ENCODE assay signal across 30 mouse cellular contexts in the genomic region with DNA sequence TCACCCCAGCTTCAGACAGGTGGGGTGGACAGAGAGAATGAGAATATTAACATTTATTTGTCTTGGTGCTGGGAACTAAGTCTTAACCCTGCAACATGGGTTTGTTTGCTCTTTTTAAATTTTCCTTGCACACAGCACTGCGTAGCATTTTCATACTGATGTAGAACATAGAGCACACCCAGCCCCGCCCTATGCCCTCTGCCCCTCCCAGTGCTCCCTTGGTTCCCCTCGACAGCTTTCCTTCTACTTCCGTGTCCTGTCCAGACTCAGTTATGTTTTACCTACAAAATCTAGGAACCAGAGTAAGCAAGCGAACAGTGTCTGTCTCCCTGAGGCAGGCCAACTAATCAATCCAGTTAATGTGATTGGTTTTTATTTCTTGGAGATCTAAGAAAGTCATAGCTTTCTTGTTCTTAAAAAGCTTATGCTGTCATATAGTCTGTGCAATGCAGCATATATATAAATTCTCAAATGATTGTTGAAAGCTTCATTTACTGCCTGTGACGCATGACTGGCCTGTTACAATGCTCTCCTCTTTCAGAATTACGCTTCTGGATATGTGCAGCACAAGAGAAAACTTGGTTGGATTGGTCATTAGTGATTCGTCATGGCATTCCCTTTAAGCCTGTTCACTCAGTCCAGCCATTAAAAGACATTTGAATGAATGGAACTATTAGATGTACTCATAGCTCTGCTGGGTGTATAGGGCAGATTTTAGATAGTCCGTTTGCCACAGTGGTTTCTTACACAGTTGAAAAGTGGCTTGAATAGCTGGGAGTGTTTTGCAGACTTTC. TPM values are rescaled to one million over a fixed set of nuclear protein-coding genes. Genes with fewer than 3 reads are reported as not detected.
DNase-seq lines count a peak whose midpoint lies in the region; ATAC-seq and TF ChIP-seq lines count a peak whose summit lies in the region.
"Had no signal": no experiment of that assay in that cellular context is flagged by ENCODE, and none has a peak within 500 bp of the region (broad histone marks: within the 10 kb centered on the region; RNA-seq: fewer than 3 reads in every experiment).

No protein-coding gene starts in this region.

- TF ChIP-seq POLR2A in brain, embryonic 14.5 days (IDR thresholded peaks at IDR 0.05; ENCODE audit: borderline replicate concordance, extremely low read depth, insufficient read depth, insufficient read length, poor library complexity, severe bottlenecking): no peak

- DNase-seq in liver, embryonic 11.5 days (ENCODE audit: low spot score): no peak
- DNase-seq in brain, embryonic 14.5 days (ENCODE audit: low read depth): peak; percentile 47
- peak; percentile 76 for DNase-seq in retina, embryonic 14.5 days (ENCODE audit: low spot score)
- no peak for DNase-seq in ovary, adult 18-20 months (ENCODE audit: low spot score)
- DNase-seq in cerebellum, adult 11 months: no peak
- DNase-seq in lung, postnatal 25 days (ENCODE audit: low spot score): no peak
- DNase-seq: cerebellum, adult 18-20 months; cerebellum, postnatal 25 days; embryo, embryonic 11 days; gastrocnemius, postnatal 14 days; heart, adult 2 months; heart, postnatal 36 days; kidney, adult 9 months; kidney, postnatal 14 days; layer of hippocampus, postnatal 36 days; right cerebral cortex, adult 18-20 months; right cerebral cortex, postnatal 4 days; thymus, postnatal 25 days had no signal

- 77% methylated on average over 9 of the region's 9 CpGs for WGBS in liver, embryonic 12.5 days (ENCODE audit: insufficient replicate concordance)
- WGBS in liver, embryonic 11.5 days: 82% methylated on average over 9 of the region's 9 CpGs
- 77% methylated on average over 9 of the region's 9 CpGs for WGBS in intestine, embryonic 16.5 days

- H3K27me3 ChIP-seq in liver, embryonic 12.5 days (replicated peaks): no peaks in the 10 kb centered on the region
- no peaks in the 10 kb centered on the region for H3K27me3 ChIP-seq in liver, embryonic 11.5 days (replicated peaks; ENCODE audit: control insufficient read depth, insufficient read depth, low read length)
- H3K27me3 ChIP-seq in intestine, embryonic 16.5 days (replicated peaks; ENCODE audit: control insufficient read depth, insufficient read depth, low read length): no peaks in the 10 kb centered on the region
- H3K27me3 ChIP-seq: embryonic facial prominence, embryonic 15.5 days; heart, embryonic 13.5 days; liver, embryonic 15.5 days; midbrain, embryonic 15.5 days; neural tube, embryonic 12.5 days had no signal

- no peak overlapping the region for H3K4me2 ChIP-seq in liver, embryonic 12.5 days
- no peak overlapping the region for H3K4me2 ChIP-seq in liver, embryonic 11.5 days
- H3K4me2 ChIP-seq in intestine, embryonic 16.5 days (ENCODE audit: low read depth, low read length): no peak overlapping the region
- H3K4me2 ChIP-seq: embryonic facial prominence, embryonic 15.5 days; heart, embryonic 13.5 days; hindbrain, embryonic 14.5 days; liver, embryonic 15.5 days; midbrain, embryonic 15.5 days; neural tube, embryonic 12.5 days had no signal

- no peak overlapping the region for H3K4me3 ChIP-seq in liver, embryonic 12.5 days
- no peak overlapping the region for H3K4me3 ChIP-seq in liver, embryonic 11.5 days (ENCODE audit: low read depth, low read length)
- no peak overlapping the region for H3K4me3 ChIP-seq in intestine, embryonic 16.5 days (ENCODE audit: low read length)
- H3K4me3 ChIP-seq: embryonic facial prominence, embryonic 15.5 days; forebrain, embryonic 10.5 days; heart, adult 2 months; heart, embryonic 13.5 days; layer of hippocampus, adult 2 months; liver, embryonic 15.5 days; midbrain, embryonic 15.5 days; neural tube, embryonic 12.5 days had no signal

- peaks cover 88% of the 10 kb centered on the region for H3K36me3 ChIP-seq in liver, embryonic 12.5 days
- peaks cover 25% of the 10 kb centered on the region for H3K36me3 ChIP-seq in liver, embryonic 11.5 days (ENCODE audit: control insufficient read depth, insufficient read depth, low read length)
- peaks cover 11% of the 10 kb centered on the region for H3K36me3 ChIP-seq in intestine, embryonic 16.5 days (ENCODE audit: control insufficient read depth, insufficient read depth, low read length)

- H3K27ac ChIP-seq in liver, embryonic 12.5 days: no peak overlapping the region
- no peak overlapping the region for H3K27ac ChIP-seq in liver, embryonic 11.5 days (ENCODE audit: low read depth, low read length)
- H3K27ac ChIP-seq in intestine, embryonic 16.5 days (ENCODE audit: low read length): no peak overlapping the region
- H3K27ac ChIP-seq: embryonic facial prominence, embryonic 15.5 days; forebrain, embryonic 10.5 days; heart, adult 2 months; heart, embryonic 13.5 days; hindbrain, embryonic 14.5 days; layer of hippocampus, adult 2 months; liver, embryonic 15.5 days; midbrain, embryonic 15.5 days; neural tube, embryonic 12.5 days had no signal

- no peak for TF ChIP-seq CTCF in brain, embryonic 14.5 days (IDR thresholded peaks at IDR 0.05; ENCODE audit: borderline replicate concordance, extremely low read depth, insufficient read depth, insufficient read length)

- peaks cover 6% of the 10 kb centered on the region; the same call in 1 of the 2 replicates for H3K9me3 ChIP-seq in liver, embryonic 12.5 days (replicated peaks)
- H3K9me3 ChIP-seq in liver, embryonic 11.5 days (ENCODE audit: control insufficient read depth, low read length): no peaks in the 10 kb centered on the region
- H3K9me3 ChIP-seq in intestine, embryonic 16.5 days (ENCODE audit: control insufficient read depth, low read length): no peaks in the 10 kb centered on the region
- H3K9me3 ChIP-seq: embryonic facial prominence, embryonic 15.5 days; forebrain, embryonic 10.5 days; heart, embryonic 13.5 days; liver, embryonic 15.5 days; midbrain, embryonic 15.5 days; neural tube, embryonic 12.5 days had no signal

- peaks cover 21% of the 10 kb centered on the region for H3K4me1 ChIP-seq in liver, embryonic 12.5 days
- 0 out of 2 replicates have a peak, but pooled peaks cover 2% of the 10 kb centered on the region for H3K4me1 ChIP-seq in liver, embryonic 11.5 days (replicated peaks; ENCODE audit: control insufficient read depth, insufficient read depth, low read length)
- peaks cover 4% of the 10 kb centered on the region; the same call in 1 of the 2 replicates for H3K4me1 ChIP-seq in intestine, embryonic 16.5 days (ENCODE audit: control insufficient read depth, insufficient read depth, low read length)
- H3K4me1 ChIP-seq: embryonic facial prominence, embryonic 15.5 days had no signal

- H3K9ac ChIP-seq in liver, embryonic 12.5 days: no peak overlapping the region
- no peak overlapping the region for H3K9ac ChIP-seq in liver, embryonic 11.5 days (ENCODE audit: low read depth, low read length)
- no peak overlapping the region for H3K9ac ChIP-seq in intestine, embryonic 16.5 days (ENCODE audit: low read depth, low read length)
- H3K9ac ChIP-seq: embryonic facial prominence, embryonic 15.5 days; heart, embryonic 13.5 days; hindbrain, embryonic 14.5 days; liver, embryonic 15.5 days; midbrain, embryonic 15.5 days; neural tube, embryonic 12.5 days had no signal

- ATAC-seq in liver, embryonic 12.5 days: peak; percentile 63; the same call in 1 of the 2 replicates
- no peak; the same call in 1 of the 2 replicates for ATAC-seq in liver, embryonic 11.5 days (replicated peaks; ENCODE audit: low FRiP score)
- ATAC-seq in intestine, embryonic 16.5 days: peak; percentile 86
- ATAC-seq: inflammation-experienced regulatory T-cells, adult 6 months; lung, postnatal 0 days; midbrain, embryonic 15.5 days had no signal

RNA-seq across cellular contexts. Expression of gene Selenof, which starts 23.1 kb away (rescaled TPM):
- polyA plus RNA-seq in liver, embryonic 12.5 days (2016; fragmentation: Nextera tagmentation; extraction: Ambion mirVana): 307 and 317 TPM in 2 replicates
- 369 and 370 TPM in 2 replicates for polyA plus RNA-seq in liver, embryonic 11.5 days (2014; fragmentation: Nextera tagmentation; extraction: Ambion mirVana)
- polyA plus RNA-seq in brain, embryonic 14.5 days (2012; rRNA removed): 254 and 296 TPM in 2 replicates
- 597 and 626 TPM in 2 replicates for polyA plus RNA-seq in intestine, embryonic 16.5 days (2015; fragmentation: Nextera tagmentation; extraction: Ambion mirVana)

RNA-seq across cellular contexts. Expression of gene Hs2st1, which starts 23.2 kb away (rescaled TPM):
- polyA plus RNA-seq in liver, embryonic 12.5 days (2016; fragmentation: Nextera tagmentation; extraction: Ambion mirVana): 6.0 and 6.3 TPM in 2 replicates
- polyA plus RNA-seq in liver, embryonic 11.5 days (2014; fragmentation: Nextera tagmentation; extraction: Ambion mirVana): 7.2 and 7.3 TPM in 2 replicates
- polyA plus RNA-seq in brain, embryonic 14.5 days (2012; rRNA removed): 27.3 and 30.9 TPM in 2 replicates
- 6.2 and 6.4 TPM in 2 replicates for polyA plus RNA-seq in intestine, embryonic 16.5 days (2015; fragmentation: Nextera tagmentation; extraction: Ambion mirVana)

Comparison
In these comparisons a context has a peak if more than half of its experiments do, and no peak if none do; other contexts are left out.
1. DNase-seq: peak in brain, embryonic 14.5 days (single experiment) and retina, embryonic 14.5 days (single experiment); none in liver, embryonic 11.5 days (single experiment), ovary, adult 18-20 months (single experiment), cerebellum, adult 11 months (single experiment) and lung, postnatal 25 days (single experiment).